Mouse (Mus musculus) monocyte, adult 5-6 weeks (primary cell): ENCODE results near the gene Tbc1d10b. TPM values are rescaled to one million over a fixed set of nuclear protein-coding genes. Genes with fewer than 3 reads are reported as not detected.

ENCODE experiments used
- ATAC-seq: fragments of 153-309, 156-312 bp; replicated peaks from 2 replicates; pipeline ENCODE4 v1.8.0; 2017; ENCODE audit warnings: mild to moderate bottlenecking; ENCODE audit not compliant: low TSS enrichment, insufficient number of reproducible peaks, severe bottlenecking, poor library complexity, low FRiP score
- total RNA-seq: library from RNA; stranded (forward); fragments of 200-1000, 200-491, 200-594 nt; gene quantifications from 3 replicates; pipeline ENCODE4 v1.2.3, GENCODE M21; 2017

Tbc1d10b gene
- total RNA-seq, 1 experiment from 2014 or later: 85.1 TPM

DNA sequence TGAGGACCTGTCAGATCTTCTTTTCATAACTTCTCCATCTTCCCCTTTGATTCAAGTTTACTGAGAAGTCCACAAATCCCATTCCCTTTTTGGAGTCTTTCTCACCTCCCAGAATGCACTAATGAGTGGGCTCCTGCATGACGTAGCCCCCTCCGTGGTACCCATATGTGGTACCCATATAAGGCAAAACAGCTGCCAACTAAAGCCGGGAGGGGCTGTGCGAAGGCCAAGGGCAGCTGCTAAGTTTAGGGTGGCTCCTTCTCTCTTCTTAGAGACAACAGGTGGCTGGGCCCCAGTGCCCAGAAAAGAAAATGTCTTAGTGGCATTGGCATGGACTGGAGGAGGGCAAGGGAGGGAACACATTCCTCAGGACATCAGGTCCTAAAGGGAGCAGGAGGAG, 2.0 kb upstream of the Tbc1d10b start:
- ATAC-seq: no peak

DNA sequence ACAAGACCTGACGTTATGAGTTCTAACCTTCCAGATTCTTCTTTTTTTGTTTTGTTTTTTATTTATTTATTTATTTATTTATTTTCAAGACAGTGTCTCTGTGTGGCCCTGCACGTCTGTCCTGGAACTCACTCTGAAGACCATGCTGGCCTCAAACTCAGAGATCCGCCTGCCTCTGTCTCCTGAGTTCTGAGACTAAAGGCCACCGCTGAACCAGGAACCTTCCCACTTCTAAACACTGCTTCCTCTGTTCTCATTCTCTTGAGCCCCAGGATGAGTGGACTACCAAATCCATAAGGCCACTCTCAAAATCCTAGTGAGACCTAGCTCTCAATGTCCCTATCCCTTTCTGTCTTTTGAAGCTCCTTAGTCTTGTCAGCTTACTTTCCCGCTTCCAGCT, 1.6 kb upstream of the Tbc1d10b start:
- no peak for ATAC-seq

DNA sequence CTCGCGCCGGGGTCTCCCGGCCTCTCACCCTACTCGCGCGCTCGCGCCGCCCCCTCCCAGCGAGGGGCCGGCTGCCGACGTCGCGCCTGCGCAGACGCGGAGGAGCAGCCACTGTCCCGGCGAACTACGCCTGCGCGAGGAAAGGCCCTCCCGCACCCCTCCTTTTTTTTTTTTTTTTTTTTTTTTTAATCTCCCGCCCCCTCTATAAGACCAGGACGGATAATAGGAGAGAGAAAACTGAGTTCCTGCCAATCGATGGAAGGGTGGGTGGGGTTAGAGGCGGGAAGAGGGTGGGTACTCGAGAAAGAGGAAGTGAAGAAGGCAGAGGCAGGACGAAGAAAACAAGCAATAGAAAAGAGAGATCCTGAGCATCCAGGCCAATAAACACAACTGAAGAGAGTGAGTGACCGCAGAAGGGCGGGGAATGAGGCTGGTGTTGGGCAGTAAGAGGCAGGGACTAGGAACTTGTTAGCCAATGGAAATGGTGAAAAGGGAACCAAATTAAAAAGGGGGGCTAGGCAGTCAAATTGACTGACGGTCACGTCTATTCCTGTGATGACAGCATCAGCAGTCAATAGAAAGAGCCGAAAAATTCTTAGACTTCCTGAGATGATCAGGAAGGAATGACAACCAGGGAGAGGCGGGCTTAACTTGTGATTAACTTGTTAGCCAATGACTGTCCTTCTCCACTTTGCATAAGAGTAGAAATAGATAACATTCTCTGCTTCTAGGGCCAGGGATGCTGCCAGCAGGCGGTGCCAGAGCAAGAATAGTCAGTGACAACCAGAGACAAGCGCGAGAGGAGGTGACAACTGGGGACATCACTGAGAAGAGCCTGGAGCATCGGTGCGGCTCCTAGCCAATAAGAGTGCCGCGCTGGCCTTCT, 528 bp upstream of the Tbc1d10b start, which contains the start of gene Mylpf:
Gene Mylpf (plus strand): TSS at position 338 of the 886 bp plus-strand sequence.
- peak; percentile 78 for ATAC-seq

DNA sequence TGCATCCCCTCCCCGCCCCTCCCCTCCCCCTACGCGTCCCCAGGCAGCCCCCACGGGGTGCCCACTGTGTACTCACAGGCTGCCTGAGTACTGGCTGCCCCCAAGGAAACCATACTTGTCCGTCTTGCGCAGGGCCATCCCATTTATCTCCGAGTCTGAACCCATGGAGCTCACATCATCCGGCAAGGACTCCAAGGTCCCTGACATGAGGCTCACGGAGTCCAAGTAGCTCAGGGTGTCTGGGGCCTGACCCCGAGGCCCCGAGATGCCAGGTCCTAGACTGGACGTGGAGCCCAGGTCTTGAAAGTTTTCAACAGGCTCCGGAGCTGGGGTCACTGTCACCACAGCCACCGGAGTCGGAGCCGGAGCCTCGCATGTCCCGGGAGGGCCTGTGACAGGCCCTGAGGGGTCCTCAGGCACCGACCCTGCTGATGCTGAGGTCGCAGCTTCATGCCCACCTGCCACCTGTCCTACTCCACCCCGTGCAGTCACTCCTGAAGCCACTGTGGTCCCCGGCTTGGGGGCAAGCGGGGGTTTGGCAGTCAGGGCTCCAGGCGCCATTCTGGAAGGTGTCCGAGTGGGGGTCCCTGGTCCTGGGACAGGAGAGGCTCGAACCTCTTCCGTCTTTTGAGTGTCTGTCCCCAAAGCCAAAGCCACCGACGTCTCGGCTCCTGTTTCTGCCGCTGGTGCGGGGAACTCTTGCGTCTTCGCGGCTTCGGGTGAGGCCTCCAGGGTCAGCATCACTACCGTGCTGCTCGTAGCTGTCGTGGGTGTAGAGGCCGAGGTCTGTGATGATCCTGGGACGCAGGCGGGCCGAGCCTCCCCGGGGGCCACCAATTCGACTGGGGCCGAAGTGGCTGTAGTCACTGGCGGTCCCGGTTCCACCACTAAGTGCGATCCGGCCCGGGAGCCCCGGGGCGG, 634 bp downstream of the Tbc1d10b start:
- no peak for ATAC-seq

DNA sequence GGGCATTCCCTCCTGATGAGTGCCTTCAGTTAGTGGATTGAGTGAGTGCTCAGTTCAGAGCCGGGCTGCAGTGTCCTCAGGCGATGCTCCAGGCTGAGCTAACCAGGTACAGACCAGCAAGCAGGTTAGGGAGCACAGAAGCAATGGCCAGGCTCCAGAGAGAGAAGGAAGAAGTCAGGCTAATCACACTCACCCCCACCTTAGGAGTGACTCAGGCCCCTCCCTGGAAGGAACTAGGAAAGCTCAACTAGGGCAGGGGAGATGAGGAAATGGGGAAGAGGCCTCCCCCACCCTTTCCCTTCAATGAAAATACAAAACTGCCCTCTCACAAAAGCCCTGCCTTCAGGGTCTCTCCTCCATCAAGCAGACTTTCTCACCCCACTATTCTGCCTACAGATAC, 1.7 kb downstream of the Tbc1d10b start:
- peak; percentile 25; the same call in 1 of the 2 replicates for ATAC-seq

DNA sequence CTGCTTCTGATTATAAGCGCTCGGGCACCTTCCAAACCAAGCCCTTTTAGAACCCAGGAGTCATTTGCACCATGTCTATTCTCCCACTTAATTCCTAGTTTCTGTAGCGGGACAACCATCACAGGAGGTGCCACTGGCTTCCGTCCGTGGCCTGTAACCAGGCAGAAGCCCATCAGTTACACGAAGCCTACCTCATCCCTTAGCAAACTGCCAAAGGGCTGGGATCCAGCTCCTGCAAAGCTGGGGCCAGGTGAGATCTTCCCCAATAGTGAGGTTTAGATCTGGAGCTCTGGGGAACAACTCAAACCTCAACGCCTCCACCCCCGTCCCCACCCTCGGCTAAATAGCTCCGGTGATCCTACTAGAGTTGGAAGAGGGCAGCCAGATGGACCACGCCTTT, 11.8 kb downstream of the Tbc1d10b start:
- ATAC-seq: no peak

DNA sequence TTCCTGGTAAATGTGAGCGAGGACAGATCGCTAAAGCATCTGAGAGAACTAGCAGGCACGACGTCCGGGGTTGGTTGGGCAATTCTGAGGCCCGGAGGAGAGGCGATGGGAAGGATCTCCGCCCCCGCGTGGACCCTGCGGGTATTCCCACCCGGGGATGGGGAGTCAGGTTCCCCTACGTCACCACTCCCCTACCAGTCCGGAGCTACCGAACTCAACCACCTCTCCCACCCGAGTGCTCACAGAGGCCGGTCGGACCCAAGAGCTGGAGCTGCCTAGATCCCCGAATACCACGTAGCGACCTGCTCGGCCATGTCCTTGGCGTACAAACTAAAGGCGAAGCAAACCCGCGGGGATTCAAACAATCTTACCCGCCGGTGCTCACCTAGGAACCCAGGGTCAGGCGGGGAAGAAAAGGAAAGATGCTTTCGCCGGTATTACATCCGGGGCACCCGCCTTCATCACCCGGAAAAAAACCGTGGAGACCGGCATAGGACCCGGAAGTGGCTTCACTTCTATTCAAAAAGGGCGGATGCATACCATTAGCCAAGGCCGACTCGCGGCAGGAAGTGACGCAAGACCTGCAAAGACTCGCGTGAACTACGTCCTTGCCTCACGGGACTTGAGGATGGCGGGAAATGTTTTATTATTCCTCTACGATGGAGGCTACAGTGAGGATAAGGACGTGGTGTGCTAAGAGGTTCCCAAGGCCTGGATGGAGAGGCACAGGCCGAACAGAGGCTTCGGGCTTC, 12.5 kb downstream of the Tbc1d10b start, which contains the start of gene Cd2bp2:
Gene Cd2bp2 (minus strand): TSS at position 507 of the 752 bp plus-strand sequence.
- ATAC-seq: peak; percentile 94

DNA sequence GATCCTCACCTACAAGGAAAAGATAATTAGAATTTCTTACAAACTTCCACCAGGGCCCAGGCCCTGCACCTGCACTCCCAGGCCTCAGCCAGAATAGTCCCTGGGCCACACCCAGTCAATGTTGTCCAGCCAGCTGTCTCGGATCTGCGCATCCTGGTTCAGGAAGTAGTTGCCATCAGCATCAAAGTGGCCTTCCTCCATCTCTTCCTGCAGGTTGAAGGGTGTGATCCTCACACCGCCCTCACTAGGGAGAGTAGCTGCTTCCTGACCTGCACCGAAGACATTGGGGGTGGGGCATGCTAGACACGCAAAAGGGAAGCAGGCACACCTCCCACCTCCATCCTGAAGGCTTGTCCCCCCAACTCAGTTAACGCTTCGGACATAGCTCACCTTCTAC, 13.6 kb downstream of the Tbc1d10b start:
- ATAC-seq: no peak

DNA sequence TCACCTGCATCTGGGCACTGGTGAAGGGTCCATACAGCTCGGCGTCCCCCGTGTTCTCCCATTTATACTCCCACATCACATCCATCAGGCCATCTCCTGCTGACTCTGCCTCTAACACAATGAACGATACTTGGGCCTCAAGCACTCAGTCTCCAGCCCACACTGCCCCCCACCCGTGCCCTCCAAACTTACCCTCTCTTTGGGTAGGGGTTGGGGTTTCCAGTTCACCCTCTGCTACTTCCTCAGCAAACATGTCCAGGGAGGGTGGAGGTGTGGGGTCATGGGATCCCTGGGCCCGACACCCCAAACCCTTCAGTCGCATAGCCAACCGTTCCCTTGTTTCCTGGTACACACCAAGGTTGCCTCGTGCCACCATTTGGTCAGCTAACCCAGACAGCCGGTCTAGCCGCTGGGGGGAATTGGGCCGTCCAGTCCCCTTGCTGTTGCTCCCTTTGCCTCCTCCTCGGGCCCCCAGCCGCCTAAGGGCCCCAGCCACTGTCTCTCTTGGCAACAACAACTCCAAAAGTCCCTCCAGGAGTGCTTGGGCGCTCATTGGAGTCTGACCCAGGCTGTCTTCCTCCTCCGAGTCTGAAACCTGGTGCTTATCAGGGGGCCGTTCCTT, 14.1 kb downstream of the Tbc1d10b start:
- ATAC-seq: no peak

DNA sequence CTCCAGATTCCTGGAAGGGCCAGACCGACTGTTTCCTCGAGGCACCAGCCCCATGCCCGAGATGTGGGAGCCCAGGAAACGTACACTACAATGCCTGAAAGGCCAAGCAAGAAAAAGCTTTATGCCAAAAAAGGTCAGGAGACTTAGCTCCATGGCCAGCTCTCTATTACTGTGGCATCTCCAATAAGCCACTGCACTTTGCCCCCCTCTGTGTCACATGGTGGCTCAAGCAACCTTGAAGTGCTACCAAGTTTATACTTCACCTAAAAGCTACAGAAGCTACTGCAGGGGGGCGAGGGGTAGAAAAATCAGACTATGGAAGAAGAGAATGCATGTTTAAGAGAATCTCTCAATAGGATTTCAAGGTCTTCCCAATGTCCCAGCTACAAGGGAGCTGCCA, 15.3 kb downstream of the Tbc1d10b start:
- no peak for ATAC-seq

DNA sequence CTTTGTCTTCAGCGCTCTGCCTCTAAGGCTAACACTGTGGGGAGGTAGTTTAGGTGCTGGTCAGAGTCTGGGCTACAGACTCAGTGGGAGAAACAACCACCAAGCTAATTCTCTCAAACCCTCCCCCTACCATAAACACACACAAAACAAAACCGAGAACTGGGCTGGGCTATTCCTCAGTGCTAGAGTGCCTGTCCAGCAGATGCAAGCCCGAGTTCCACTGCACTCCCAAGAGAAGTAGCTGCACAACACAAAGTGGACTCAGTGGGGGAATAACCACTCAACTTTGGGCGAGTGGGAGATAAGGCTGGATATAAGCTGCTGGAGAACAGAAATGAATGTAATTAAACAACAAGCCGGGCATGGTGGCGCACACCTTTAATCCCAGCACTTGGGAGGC, 17.6 kb downstream of the Tbc1d10b start:
- ATAC-seq: no peak

DNA sequence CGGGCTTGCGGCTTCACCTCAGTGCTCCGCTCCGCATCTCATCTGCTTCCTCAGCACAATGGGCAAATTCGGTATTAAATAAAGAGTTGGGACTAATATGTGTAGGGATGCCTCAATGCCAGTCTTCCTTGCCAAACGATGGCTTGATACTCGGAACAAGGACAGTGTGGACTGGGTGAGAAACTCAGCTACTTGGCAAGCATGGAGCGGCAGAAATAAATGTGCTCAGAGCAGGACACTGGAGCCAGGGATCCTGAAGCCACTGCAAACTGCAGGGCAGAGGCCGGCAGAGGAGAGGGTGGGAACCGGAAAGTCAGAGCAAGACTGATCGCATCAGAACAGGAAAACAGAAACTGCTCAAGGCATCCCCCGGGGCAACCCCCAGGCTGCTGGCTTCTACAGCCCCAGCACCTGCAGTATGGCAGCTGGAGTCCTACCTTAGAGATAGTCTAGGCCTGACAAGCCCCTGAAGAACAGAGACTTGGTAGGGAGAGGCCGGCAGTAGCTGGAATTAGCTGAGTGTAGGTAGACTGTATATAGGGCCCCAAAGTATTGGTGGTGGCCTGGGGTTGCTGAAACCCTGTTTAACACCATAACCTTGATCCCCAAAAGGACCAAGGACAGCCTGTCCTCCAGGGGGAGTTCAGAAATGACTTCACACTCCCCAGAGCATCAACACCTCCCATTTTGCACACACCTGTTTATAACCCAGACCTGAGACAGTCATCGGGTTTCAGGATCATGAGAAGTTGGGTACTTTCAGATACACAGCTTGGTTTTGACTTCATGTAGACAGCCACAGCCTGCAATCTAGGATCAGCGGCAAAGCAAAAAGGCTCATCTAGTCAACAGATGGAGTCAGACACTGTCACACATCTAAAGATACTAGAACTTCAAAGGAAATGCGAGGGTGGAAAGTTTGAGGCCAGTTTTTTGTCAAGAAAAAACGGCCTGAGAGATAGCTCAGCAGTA, 19.7 kb downstream of the Tbc1d10b start:
- ATAC-seq: no peak

DNA sequence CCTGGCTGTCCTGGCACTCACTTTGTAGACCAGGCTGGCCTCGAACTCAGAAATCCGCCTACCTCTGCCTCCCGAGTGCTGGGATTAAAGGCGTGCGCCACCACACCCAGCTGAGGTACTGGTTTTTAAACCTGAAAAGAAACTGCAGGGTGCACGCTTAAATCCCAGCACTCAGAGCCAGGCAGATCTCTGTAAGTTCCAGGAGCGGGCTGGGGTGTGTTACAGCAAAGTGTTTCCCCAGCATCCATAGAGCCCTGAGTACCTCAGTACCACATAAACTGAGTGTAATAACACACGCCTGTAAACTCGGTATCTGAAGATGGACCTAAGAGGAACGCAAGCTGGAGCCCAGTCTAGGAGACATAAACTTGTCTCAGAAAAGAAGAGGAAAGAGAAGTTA, 20.9 kb downstream of the Tbc1d10b start:
- ATAC-seq: no peak

DNA sequence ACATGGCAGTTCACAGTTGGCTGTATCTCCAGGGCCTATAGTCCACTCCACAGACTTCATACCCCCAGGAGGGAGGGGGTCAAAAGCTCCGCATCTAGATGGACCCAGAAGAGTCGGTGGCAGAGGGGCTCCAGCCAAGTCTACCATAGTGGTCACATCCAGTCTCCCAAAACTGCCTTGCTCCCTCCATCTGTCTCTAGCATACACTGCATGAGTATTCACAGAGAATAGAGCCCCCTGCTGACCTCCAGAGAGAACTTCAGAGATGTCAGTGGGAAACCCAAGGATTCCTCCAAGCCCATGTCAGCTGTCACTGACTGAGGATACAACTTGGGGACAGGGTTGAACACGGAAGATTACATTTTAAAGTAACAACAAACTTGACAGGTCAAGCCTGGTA, 22.7 kb downstream of the Tbc1d10b start:
- ATAC-seq: no peak

DNA sequence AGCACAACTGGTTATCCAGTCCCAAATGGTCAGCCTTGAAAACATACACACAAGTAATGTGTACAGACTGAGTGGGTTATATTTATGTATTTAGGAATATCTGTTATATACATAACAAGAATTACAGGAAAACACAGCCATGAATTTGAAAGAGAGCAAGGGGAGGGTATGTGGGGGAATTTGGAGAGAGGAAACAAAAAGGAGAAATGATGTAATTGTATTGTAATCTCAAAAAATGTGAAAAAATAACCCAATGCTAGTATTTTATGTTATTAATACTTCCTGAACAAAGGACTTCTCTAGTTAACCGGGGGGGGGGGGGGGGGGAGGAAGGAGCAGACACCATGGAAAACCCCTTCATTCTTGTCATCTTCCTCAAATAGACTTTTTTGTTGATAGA, 23.5 kb downstream of the Tbc1d10b start:
- no peak for ATAC-seq

DNA sequence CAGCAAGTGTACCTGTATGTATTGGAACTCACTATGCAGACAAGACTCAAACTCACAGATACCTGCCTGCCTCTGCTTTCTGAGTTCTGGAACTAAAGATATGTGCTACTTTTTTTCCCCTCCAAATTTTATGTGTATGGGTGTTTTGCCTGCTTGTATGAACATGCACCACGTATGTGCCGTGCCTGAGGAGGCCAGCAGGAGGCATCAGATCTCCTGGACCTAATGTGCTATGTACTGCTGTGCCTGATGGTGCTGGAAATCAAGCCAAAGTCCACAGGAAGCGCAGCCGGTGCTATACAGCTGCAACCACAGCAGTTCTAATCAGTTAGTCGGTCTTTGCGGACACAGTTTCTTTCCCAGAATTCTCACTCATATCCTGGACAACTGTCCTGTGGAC, 24.4 kb downstream of the Tbc1d10b start:
- ATAC-seq: no peak

DNA sequence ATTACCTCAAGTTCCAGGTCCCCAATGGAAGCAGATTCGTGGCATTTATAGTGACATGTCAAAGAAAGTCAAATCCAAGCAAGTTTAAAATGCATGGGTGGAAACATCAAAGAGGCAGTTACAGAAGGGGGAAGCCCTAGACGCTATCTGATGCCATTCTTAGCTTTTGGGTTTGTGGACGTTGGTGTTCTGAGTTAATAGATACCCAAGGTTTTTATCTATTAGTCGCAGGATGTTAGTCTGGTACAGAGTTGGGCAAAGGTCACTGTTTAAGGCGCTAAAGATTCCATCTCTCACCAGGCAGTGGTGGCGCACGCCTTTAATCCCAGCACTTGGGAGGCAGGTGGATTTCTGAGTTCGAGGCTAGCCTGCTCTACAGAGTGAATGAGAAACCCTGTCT, 24.9 kb downstream of the Tbc1d10b start:
- ATAC-seq: no peak
